Mouse (Mus musculus) kidney, postnatal 14 days (tissue): ENCODE results near the gene AC140267.1.

Source experiments
- DNase-seq: peaks from one replicate; pipeline ENCODE4 v3.0.0; 2022; ENCODE audit warnings: mixed read lengths

AC140267.1 gene

GRCm38 (mm10) chr15:80266281-80266680 lies 30.6 kb downstream of the AC140267.1 start:
- peak; percentile 88 for DNase-seq

- DNase-seq, result no peak
Measured at GRCm38 (mm10) chr15:80271858-80272396, 36.3 kb downstream of the AC140267.1 start.

GRCm38 (mm10) chr15:80277107-80277506 lies 41.5 kb downstream of the AC140267.1 start:
- DNase-seq, result no peak

DNA sequence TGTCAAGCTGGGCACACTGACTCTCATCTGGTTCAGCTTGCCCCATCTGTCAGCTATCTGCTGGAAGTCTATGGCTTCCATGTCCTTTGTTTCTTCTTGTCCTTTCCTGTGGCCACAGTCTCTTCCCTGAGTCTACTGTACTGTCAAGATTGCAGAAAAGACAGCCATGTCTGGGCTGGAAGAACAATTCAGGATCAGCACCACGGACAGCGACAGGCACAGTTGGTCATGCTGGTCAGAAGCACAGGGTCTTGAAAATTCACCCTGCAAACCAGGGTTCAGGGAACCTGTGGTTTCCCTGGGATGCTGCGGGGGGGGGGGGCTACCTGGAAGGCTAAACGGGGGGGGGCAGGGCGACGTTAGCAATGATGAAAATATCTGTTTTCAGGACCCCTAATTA lies 42.0 kb downstream of the AC140267.1 start:
- peak; percentile 78 for DNase-seq

GRCm38 (mm10) chr15:80278121-80278759 lies 42.6 kb downstream of the AC140267.1 start:
- no peak for DNase-seq

GRCm38 (mm10) chr15:80279053-80279452 lies 43.4 kb downstream of the AC140267.1 start:
- DNase-seq, result no peak

DNA sequence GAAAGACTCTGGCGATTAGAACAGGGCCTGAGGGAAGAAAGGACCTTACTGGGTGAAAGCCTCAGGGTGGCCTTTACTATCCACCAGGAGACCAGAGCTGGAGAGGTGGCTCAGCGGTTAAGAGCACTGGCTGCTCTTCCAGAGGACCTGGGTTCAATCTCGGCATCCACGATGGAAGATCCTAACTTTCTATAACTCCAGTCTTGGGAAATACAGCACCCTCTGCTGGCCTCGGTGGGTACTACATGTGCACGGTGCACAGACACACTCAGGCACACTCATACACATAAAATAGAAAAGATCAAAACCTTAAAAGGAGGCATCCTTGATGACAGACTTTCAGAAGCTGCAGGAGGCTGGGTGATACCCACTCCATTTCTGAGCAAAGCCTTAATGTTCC lies 45.0 kb downstream of the AC140267.1 start:
- no peak for DNase-seq
